Mouse (Mus musculus): ENCODE data around the gene Amigo1. TPM values are rescaled to one million over a fixed set of nuclear protein-coding genes. Genes with fewer than 3 reads are reported as not detected.

Gene Amigo1
- 3.3 and 5.7 TPM in 2 replicates for polyA plus RNA-seq (2012; ENCODE audit: insufficient read depth, insufficient read length, missing spikeins)

DNA sequence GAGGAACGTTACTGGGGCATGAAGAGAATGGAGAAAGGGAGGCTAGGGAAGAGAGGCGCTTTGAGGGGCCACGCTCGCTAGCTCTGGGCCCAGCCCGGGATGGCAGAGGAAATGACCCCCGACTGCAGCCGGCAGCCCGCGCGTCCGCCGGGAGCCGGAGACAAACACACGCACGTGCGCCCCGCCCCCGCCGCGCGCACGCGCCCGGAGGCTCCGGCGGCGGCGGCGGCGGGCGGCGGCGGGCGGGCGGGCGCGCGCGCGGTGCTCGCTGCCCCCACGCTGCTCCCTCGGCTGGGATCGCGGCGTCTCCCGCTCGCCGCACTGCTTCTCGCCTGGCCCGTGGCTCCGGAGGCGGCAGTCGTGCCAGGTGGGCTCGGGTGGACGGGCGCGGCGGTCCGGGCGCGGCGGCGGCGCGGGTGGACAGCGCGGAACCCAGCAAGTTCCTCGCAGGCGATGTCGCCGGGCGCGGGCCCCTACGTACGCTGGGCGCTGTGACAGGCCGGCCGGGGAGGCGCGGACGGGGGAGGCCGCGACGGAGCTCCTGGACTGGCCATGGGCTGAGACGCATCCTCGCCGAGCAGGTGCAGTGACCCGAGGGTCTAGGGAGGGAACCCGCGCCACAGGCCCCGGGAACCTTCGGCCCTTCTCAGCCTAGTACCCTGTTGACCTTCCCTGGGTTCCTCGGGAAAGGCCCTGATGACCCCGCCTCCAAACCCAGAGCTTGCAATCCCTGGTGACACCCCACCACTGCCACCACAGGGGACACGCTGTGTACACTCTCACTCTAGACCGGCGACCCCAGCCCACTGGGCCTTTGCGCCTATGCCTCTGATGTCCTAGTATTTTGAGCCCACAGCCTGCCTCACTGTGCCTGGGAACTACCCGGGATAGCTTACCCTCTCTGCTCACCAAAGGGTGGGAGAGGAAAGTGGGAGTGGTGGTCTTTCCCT is at the start of gene Amigo1:
Gene Amigo1, plus strand, starts transcription at position 238 of the 950 bp plus-strand sequence.
- TF ChIP-seq CTCF (IDR thresholded peaks at IDR 0.05; ENCODE audit: low read depth, low read length), result no peak
- TF ChIP-seq POLR2A (IDR thresholded peaks at IDR 0.05; ENCODE audit: borderline replicate concordance, low read depth, low read length), result no peak
- Histone ChIP-seq H3K4me1 (ENCODE audit: control insufficient read depth, insufficient read depth, low read length) (no peaks in the 10 kb centered on the region), H3K4me3 (ENCODE audit: insufficient read depth, low read length) (peak within 1 kb of the TSS; percentile 70), H3K27ac (ENCODE audit: insufficient read depth, low read depth, low read length) (no peak within 1 kb of the TSS)

- TF ChIP-seq POLR2A (IDR thresholded peaks at IDR 0.05; ENCODE audit: borderline replicate concordance, low read depth, low read length) (no peak), CTCF (IDR thresholded peaks at IDR 0.05; ENCODE audit: low read depth, low read length) (no peak)
- no peak overlapping the region for H3K27ac ChIP-seq (ENCODE audit: insufficient read depth, low read depth, low read length)
- H3K4me1 ChIP-seq (ENCODE audit: control insufficient read depth, insufficient read depth, low read length), result peaks cover 18% of the 10 kb centered on the region
- no peak overlapping the region for H3K4me3 ChIP-seq (ENCODE audit: insufficient read depth, low read length)
Observed at GRCm38 (mm10) chr3:108139113-108139512, 47.0 kb upstream of the Amigo1 start.

DNA sequence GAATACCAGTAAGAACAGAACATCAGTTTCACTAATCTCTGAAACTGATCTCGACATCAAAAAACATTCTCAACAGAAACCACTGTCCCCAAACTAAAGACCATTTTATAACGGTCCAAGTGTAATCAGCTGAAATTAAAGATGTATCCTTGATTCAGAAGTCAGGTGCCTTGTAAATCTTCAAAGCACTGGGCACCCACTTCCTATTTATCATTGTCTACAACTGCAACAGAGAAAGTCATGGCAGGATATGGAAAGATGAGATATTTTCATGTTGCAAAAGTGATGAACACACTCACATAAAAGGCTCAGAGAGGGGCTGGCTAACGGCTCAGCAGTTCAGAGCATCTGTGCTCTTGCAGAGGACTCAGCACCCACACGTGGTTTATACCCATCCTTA is 45.3 kb upstream of the Amigo1 start:
- no peak overlapping the region for H3K27ac ChIP-seq (ENCODE audit: insufficient read depth, low read depth, low read length)
- TF ChIP-seq POLR2A (IDR thresholded peaks at IDR 0.05; ENCODE audit: borderline replicate concordance, low read depth, low read length) (no peak), CTCF (IDR thresholded peaks at IDR 0.05; ENCODE audit: low read depth, low read length) (no peak)
- H3K4me3 ChIP-seq (ENCODE audit: insufficient read depth, low read length), result no peak overlapping the region
- H3K4me1 ChIP-seq (ENCODE audit: control insufficient read depth, insufficient read depth, low read length), result peaks cover 10% of the 10 kb centered on the region

DNA sequence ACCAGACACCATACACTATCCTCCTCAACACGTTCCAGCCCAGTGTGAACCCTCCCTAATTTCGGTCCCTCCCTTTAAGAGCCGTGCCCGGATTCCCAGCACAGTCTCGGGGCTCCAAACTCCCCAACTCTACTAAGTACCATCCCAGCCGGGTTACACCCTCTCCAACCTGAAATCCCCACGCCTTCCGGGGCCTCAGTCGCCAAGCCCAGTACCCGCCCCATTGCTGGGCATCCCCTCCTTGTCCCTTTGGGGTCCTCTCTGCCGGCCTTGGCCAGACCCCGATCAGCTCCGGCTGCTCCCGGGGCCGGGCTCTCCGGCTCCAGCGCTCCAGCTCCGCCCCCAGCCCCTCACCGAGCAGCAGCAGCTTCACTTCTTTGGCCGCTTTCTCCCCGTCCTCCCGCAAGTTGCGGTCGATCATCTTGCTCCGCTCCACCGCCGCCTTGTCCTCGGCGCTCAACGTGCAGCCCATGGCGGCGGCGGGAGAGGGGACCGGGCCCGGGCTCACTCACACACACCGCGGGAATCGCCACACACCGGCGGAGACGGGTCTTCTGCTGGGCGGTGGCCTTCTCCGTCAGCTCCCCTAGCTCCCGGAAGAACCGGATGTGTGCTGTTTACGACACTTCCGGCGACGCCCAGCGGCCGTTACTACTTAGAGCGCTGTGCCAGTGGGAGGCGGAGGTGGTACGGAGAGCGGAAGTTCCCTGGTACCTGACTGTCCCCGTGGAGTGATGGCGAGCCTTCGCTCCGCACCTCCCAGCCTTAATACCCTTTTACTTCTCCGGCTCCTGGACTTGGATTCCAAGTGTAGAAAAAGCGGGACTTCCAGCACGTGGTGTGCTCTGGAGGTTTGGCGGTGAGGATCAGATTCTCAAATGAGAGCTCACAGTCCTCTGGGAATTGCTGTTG is 40.3 kb upstream of the Amigo1 start, which contains the start of gene Gnai3:
Gene Gnai3, minus strand, starts transcription at position 613 of the 912 bp plus-strand sequence.
- Histone ChIP-seq H3K4me1 (ENCODE audit: control insufficient read depth, insufficient read depth, low read length) (peaks cover 16% of the 10 kb centered on the region), H3K27ac (ENCODE audit: insufficient read depth, low read depth, low read length) (peak within 1 kb of the TSS; percentile 81), H3K4me3 (ENCODE audit: insufficient read depth, low read length) (peak within 1 kb of the TSS; percentile 100)
- TF ChIP-seq CTCF (IDR thresholded peaks at IDR 0.05; ENCODE audit: low read depth, low read length), result no peak
- TF ChIP-seq POLR2A (IDR thresholded peaks at IDR 0.05; ENCODE audit: borderline replicate concordance, low read depth, low read length), result peak; percentile 11; the same call in 1 of the 2 replicates

- TF ChIP-seq POLR2A (IDR thresholded peaks at IDR 0.05; ENCODE audit: borderline replicate concordance, low read depth, low read length) (no peak), CTCF (IDR thresholded peaks at IDR 0.05; ENCODE audit: low read depth, low read length) (no peak)
- Histone ChIP-seq H3K4me3 (ENCODE audit: insufficient read depth, low read length) (peak overlapping the region; percentile 100), H3K4me1 (ENCODE audit: control insufficient read depth, insufficient read depth, low read length) (peaks cover 23% of the 10 kb centered on the region), H3K27ac (ENCODE audit: insufficient read depth, low read depth, low read length) (peak overlapping the region; percentile 33)
Observed at GRCm38 (mm10) chr3:108146671-108147070, 39.5 kb upstream of the Amigo1 start.

- Histone ChIP-seq H3K4me1 (ENCODE audit: control insufficient read depth, insufficient read depth, low read length) (peaks cover 26% of the 10 kb centered on the region), H3K4me3 (ENCODE audit: insufficient read depth, low read length) (no peak overlapping the region), H3K27ac (ENCODE audit: insufficient read depth, low read depth, low read length) (no peak overlapping the region)
- no peak for TF ChIP-seq POLR2A (IDR thresholded peaks at IDR 0.05; ENCODE audit: borderline replicate concordance, low read depth, low read length)
- TF ChIP-seq CTCF (IDR thresholded peaks at IDR 0.05; ENCODE audit: low read depth, low read length), result peak; percentile 53
Observed at GRCm38 (mm10) chr3:108147386-108148235, 38.5 kb upstream of the Amigo1 start.

- Histone ChIP-seq H3K4me3 (ENCODE audit: insufficient read depth, low read length) (no peak overlapping the region), H3K4me1 (ENCODE audit: control insufficient read depth, insufficient read depth, low read length) (peaks cover 20% of the 10 kb centered on the region), H3K27ac (ENCODE audit: insufficient read depth, low read depth, low read length) (no peak overlapping the region)
- TF ChIP-seq CTCF (IDR thresholded peaks at IDR 0.05; ENCODE audit: low read depth, low read length) (no peak), POLR2A (IDR thresholded peaks at IDR 0.05; ENCODE audit: borderline replicate concordance, low read depth, low read length) (no peak)
Observed at GRCm38 (mm10) chr3:108152290-108152689, 33.8 kb upstream of the Amigo1 start.

- H3K4me1 ChIP-seq (ENCODE audit: control insufficient read depth, insufficient read depth, low read length), result peaks cover 17% of the 10 kb centered on the region
- no peak for TF ChIP-seq CTCF (IDR thresholded peaks at IDR 0.05; ENCODE audit: low read depth, low read length)
- no peak for TF ChIP-seq POLR2A (IDR thresholded peaks at IDR 0.05; ENCODE audit: borderline replicate concordance, low read depth, low read length)
- H3K4me3 ChIP-seq (ENCODE audit: insufficient read depth, low read length), result no peak within 1 kb of the TSS
- no peak within 1 kb of the TSS for H3K27ac ChIP-seq (ENCODE audit: insufficient read depth, low read depth, low read length)
Observed at GRCm38 (mm10) chr3:108154656-108155055, 31.5 kb upstream of the Amigo1 start, which contains the start of gene Gpr61. Gene Gpr61, minus strand, starts transcription at chr3:108154882.

Data from bone marrow macrophage, adult 2 months (primary cell).